Mouse (Mus musculus): ENCODE data around the gene Prlr.

DNA sequence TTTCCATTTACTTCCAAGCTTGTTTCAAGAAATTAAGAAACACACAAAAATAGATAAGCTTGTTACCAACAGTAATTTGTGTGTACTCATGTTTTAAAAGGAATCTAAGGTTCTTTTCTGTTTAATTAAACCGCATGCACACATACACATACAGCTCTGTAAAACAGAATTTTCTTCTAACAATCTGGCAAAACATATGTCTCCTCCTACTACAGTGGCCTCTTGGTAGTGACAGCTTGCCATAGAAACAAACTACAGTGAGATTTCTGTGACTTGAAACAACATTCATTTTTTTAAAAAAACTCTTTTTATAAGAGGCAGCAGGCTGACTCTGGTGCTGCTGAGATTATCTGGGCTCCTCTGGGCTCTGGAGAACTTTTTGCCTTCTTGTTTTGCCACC is 129.4 kb downstream of the Prlr start:
- TF ChIP-seq CTCF (conservative IDR thresholded peaks at IDR 0.05; ENCODE audit: low read length) (no peak), NANOG (IDR thresholded peaks at IDR 0.05; ENCODE audit: borderline replicate concordance, low read length) (no peak), POU5F1 (IDR thresholded peaks at IDR 0.05; ENCODE audit: borderline replicate concordance, low read length) (no peak)
